Mouse (Mus musculus) embryonic facial prominence, embryonic 11.5 days (tissue): ENCODE results near the gene Gm8104. TPM values are rescaled to one million over a fixed set of nuclear protein-coding genes. Genes with fewer than 3 reads are reported as not detected.
A peak's percentile ranks its signal among the peaks of the same experiment; 100 is the strongest.
"Not testable (repeated sequence)": the region's sequence is repeated elsewhere in the genome, so short reads cannot be mapped to it uniquely, and the experiment has no call there.

Experiments
- ATAC-seq: fragments of 200-750 bp; cut with Nextera tagmentation; replicated peaks from 2 replicates; pipeline ENCODE4 v1.8.0; 2017; ENCODE audit warnings: low read depth; ENCODE audit not compliant: insufficient number of reproducible peaks, low FRiP score, low TSS enrichment
- DNase-seq: peaks from one replicate; pipeline ENCODE4 v3.0.0-alpha.2; 2015; ENCODE audit warnings: low spot score
- H3K27ac ChIP-seq: fragments of 300-500 bp; sonication (generic); replicated peaks from 2 replicates; pipeline ENCODE4 v1.5.1; 2014; ENCODE audit warnings: mild to moderate bottlenecking, low read depth, low read length, control low read depth
- H3K27me3 ChIP-seq: fragments of 300-500 bp; sonication (generic); 2 replicates; pipeline ENCODE4 v1.6.1; 2014; ENCODE audit warnings: mild to moderate bottlenecking, low read length, moderate library complexity, mixed read lengths; ENCODE audit not compliant: control insufficient read depth, insufficient read depth
- H3K36me3 ChIP-seq: fragments of 300-500 bp; sonication (generic); replicated peaks from 2 replicates; pipeline ENCODE4 v1.6.1; 2014; ENCODE audit warnings: low read depth, mild to moderate bottlenecking, low read length, moderate library complexity, mixed read lengths; ENCODE audit not compliant: control insufficient read depth, insufficient read depth
- H3K4me1 ChIP-seq: fragments of 300-500 bp; sonication (generic); 2 replicates; pipeline ENCODE4 v1.6.1; 2014; ENCODE audit warnings: low read length, mixed read lengths; ENCODE audit not compliant: control insufficient read depth, insufficient read depth
- H3K4me2 ChIP-seq: fragments of 300-500 bp; sonication (generic); 2 replicates; pipeline ENCODE4 v1.6.1; 2014; ENCODE audit warnings: low read depth, mild to moderate bottlenecking, control low read depth, low read length, moderate library complexity
- H3K4me3 ChIP-seq: fragments of 300-500 bp; sonication (generic); 2 replicates; pipeline ENCODE4 v1.5.1; 2014; ENCODE audit warnings: low read depth, low read length, control low read depth
- H3K9ac ChIP-seq: fragments of 300-500 bp; sonication (generic); replicated peaks from 2 replicates; pipeline ENCODE4 v1.6.1; 2014; ENCODE audit warnings: mild to moderate bottlenecking, control low read depth, low read length
- H3K9me3 ChIP-seq: fragments of 300-500 bp; sonication (generic); replicated peaks from 2 replicates; pipeline ENCODE4 v1.6.1; 2016; ENCODE audit warnings: mild to moderate bottlenecking, low read length, inconsistent platforms, mixed read lengths; ENCODE audit not compliant: control insufficient read depth
- WGBS: fragments of 180-500 bp; shearing (Covaris S2); extraction: QIAGEN DNeasy Blood & Tissue Kit; methylation state at CpG from one replicate; pipeline ENCODE4 v1.1.7; 2014; 5-methylcytosine and 5-hydroxymethylcytosine counted together
- polyA plus RNA-seq: library from polyadenylated mRNA; unstranded; fragments of >200 nt; fragmentation: Nextera tagmentation; extraction: Ambion mirVana; gene quantifications from 2 replicates; pipeline ENCODE4 v1.2.1, GENCODE M21; 2014

Gene Gm8104
- polyA plus RNA-seq: not detected in 2 replicates

- H3K4me1 ChIP-seq, H3K4me3 ChIP-seq, H3K9me3 ChIP-seq, H3K27ac ChIP-seq, ATAC-seq, H3K36me3 ChIP-seq, DNase-seq, H3K4me2 ChIP-seq, H3K27me3 ChIP-seq, H3K9ac ChIP-seq: not testable (repeated sequence)
- WGBS: 69% methylated on average over 3 of the region's 3 CpGs
Observed at GRCm38 (mm10) chr14:43100301-43100700, at the start of gene Gm8104. Gm8104 (plus strand) TSS chr14:43100601.

- H3K4me2 ChIP-seq, H3K4me1 ChIP-seq, H3K27ac ChIP-seq, H3K4me3 ChIP-seq, H3K9ac ChIP-seq, H3K27me3 ChIP-seq, H3K36me3 ChIP-seq, ATAC-seq, DNase-seq, H3K9me3 ChIP-seq: not testable (repeated sequence)
- whole genome bisulfite sequencing: 79% methylated on average over 3 of the region's 3 CpGs
Observed at GRCm38 (mm10) chr14:43058063-43058462, 42.3 kb upstream of the Gm8104 start.

- H3K36me3 ChIP-seq, H3K9me3 ChIP-seq, DNase-seq, H3K27me3 ChIP-seq, H3K4me1 ChIP-seq, H3K9ac ChIP-seq, H3K4me2 ChIP-seq, ATAC-seq, H3K4me3 ChIP-seq, H3K27ac ChIP-seq: not testable (repeated sequence)
- WGBS: 63% methylated on average over 4 of the region's 4 CpGs
Observed at GRCm38 (mm10) chr14:43060179-43060578, 40.2 kb upstream of the Gm8104 start.

GRCm38 (mm10) chr14:43076543-43076942 lies 23.9 kb upstream of the Gm8104 start, which contains the start of gene Gm8094:
Gm8094 (minus strand) TSS chr14:43076643.
- not testable (repeated sequence) for H3K4me2 ChIP-seq, H3K27me3 ChIP-seq, H3K9ac ChIP-seq, DNase-seq, H3K27ac ChIP-seq, H3K36me3 ChIP-seq, ATAC-seq, H3K4me1 ChIP-seq, H3K4me3 ChIP-seq, H3K9me3 ChIP-seq
- WGBS: 86% methylated on average over 2 of the region's 2 CpGs

GRCm38 (mm10) chr14:43084936-43085730 lies 15.3 kb upstream of the Gm8104 start:
- WGBS: 44% methylated on average over 1 of the region's 1 CpGs
- not testable (repeated sequence) for DNase-seq, ATAC-seq

GRCm38 (mm10) chr14:43089103-43089919 lies 11.1 kb upstream of the Gm8104 start:
- H3K36me3 ChIP-seq, H3K4me1 ChIP-seq, H3K27ac ChIP-seq, H3K9me3 ChIP-seq, DNase-seq, H3K4me3 ChIP-seq, H3K4me2 ChIP-seq, H3K27me3 ChIP-seq, H3K9ac ChIP-seq: not testable (repeated sequence)
- WGBS: 11% methylated on average over 1 of the region's 14 CpGs
- 0 out of 2 replicates have a peak, but pooled peaks have one; percentile 44 for ATAC-seq

More at GRCm38 (mm10) chr14:43084936-43085730, 15.3 kb upstream of the Gm8104 start:
- not testable (repeated sequence) for H3K27ac ChIP-seq, H3K4me3 ChIP-seq, H3K27me3 ChIP-seq, H3K9me3 ChIP-seq, H3K36me3 ChIP-seq, H3K4me2 ChIP-seq, H3K9ac ChIP-seq, H3K4me1 ChIP-seq

- H3K9me3 ChIP-seq, H3K4me1 ChIP-seq, H3K27ac ChIP-seq, DNase-seq, H3K4me2 ChIP-seq, H3K4me3 ChIP-seq, H3K9ac ChIP-seq, H3K27me3 ChIP-seq, H3K36me3 ChIP-seq, ATAC-seq: not testable (repeated sequence)
- 83% methylated on average over 1 of the region's 3 CpGs for WGBS
Observed at GRCm38 (mm10) chr14:43119673-43120072, 19.3 kb downstream of the Gm8104 start.

GRCm38 (mm10) chr14:43126286-43126685 lies 25.9 kb downstream of the Gm8104 start:
- not testable (repeated sequence) for H3K9me3 ChIP-seq, ATAC-seq, H3K9ac ChIP-seq, H3K4me1 ChIP-seq, H3K27me3 ChIP-seq, H3K4me2 ChIP-seq, DNase-seq, H3K4me3 ChIP-seq, H3K27ac ChIP-seq, H3K36me3 ChIP-seq
